Mouse (Mus musculus): ENCODE measurements at regions not wholly inside any gene's neighbourhood (a gene's known extent, or its start where the extent isn't known, plus 50 kb on each side); places are given as distances from the start of the nearest gene placed in this dataset.

- no peak for TF ChIP-seq CTCF (IDR thresholded peaks at IDR 0.05; ENCODE audit: borderline replicate concordance, extremely low read depth, insufficient read depth, insufficient read length)
- no peak for TF ChIP-seq POLR2A (IDR thresholded peaks at IDR 0.05; ENCODE audit: borderline replicate concordance, extremely low read depth, insufficient read depth, insufficient read length, poor library complexity, severe bottlenecking)
Observed at GRCm38 (mm10) chr4:55595203-55595602, 62.9 kb upstream of the Klf4 start.

Measured in brain, embryonic 14.5 days (tissue).